20 mouse cellular contexts compared by ENCODE assay signal in the genomic region with DNA sequence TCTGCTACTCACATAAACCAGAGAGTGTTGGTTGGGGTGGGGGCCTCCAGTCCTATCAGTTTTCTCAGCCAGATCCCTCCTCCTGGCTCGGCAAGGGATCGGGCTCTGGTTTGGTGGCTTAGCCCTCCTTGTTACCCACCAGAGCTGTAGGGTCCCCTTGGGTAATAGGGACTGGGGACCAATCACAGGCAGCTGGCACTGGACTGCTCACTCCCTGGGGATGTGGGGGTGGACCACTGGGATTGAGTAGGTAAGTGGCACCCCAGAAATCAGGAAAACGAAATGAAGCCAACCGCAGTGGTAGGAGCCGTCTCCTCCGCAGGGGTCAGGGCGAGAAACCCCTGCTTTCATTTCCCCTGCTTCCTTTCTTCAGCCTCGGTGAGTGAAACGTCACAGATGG. TPM values are rescaled to one million over a fixed set of nuclear protein-coding genes. Genes with fewer than 3 reads are reported as not detected.
DNase-seq lines count a peak whose midpoint lies in the region; ATAC-seq lines count a peak whose summit lies in the region.
"Had no signal": no experiment of that assay in that cellular context is flagged by ENCODE, and none has a peak within 500 bp of the region (broad histone marks: within the 10 kb centered on the region; RNA-seq: fewer than 3 reads in every experiment).

No protein-coding gene starts in this region.

- DNase-seq in forebrain, embryonic 11.5 days (ENCODE audit: low spot score), result no peak
- no peak for DNase-seq in neural tube, embryonic 10.5 days (ENCODE audit: extremely low spot score, low spot score)
- no peak for DNase-seq in embryo, embryonic 11 days
- DNase-seq in heart, postnatal 36 days, result no peak
- DNase-seq: B cell, adult 2 months; cerebellum, adult 9-10 months; kidney, adult 18-20 months; thymus, postnatal 4 days had no signal

- no peak overlapping the region for H3K4me2 ChIP-seq in forebrain, embryonic 13.5 days
- H3K4me2 ChIP-seq in forebrain, embryonic 11.5 days (ENCODE audit: low read depth, low read length, severe bottlenecking), result no peak overlapping the region
- no peak overlapping the region for H3K4me2 ChIP-seq in neural tube, embryonic 13.5 days
- no peak overlapping the region for H3K4me2 ChIP-seq in limb, embryonic 13.5 days (replicated peaks)
- H3K4me2 ChIP-seq: liver, embryonic 12.5 days; neural tube, embryonic 12.5 days had no signal

- H3K9me3 ChIP-seq in forebrain, embryonic 13.5 days (replicated peaks), result no peaks in the 10 kb centered on the region
- no peaks in the 10 kb centered on the region for H3K9me3 ChIP-seq in forebrain, embryonic 11.5 days (ENCODE audit: control insufficient read depth, low read length)
- H3K9me3 ChIP-seq in neural tube, embryonic 13.5 days, result no peaks in the 10 kb centered on the region
- H3K9me3 ChIP-seq in limb, embryonic 13.5 days, result no peaks in the 10 kb centered on the region
- H3K9me3 ChIP-seq: G1E; liver, embryonic 12.5 days; neural tube, embryonic 12.5 days had no signal

- H3K36me3 ChIP-seq in forebrain, embryonic 13.5 days (ENCODE audit: poor library complexity, severe bottlenecking), result peaks cover 73% of the 10 kb centered on the region
- peaks cover 22% of the 10 kb centered on the region for H3K36me3 ChIP-seq in forebrain, embryonic 11.5 days (ENCODE audit: control insufficient read depth, insufficient read depth, low read length)
- H3K36me3 ChIP-seq in neural tube, embryonic 13.5 days, result peaks cover 46% of the 10 kb centered on the region
- H3K36me3 ChIP-seq in limb, embryonic 13.5 days, result peaks cover 49% of the 10 kb centered on the region

- intact Hi-C loops in heart, postnatal 36 days (cut with DNase I), result no loop called here

- no peaks in the 10 kb centered on the region for H3K27me3 ChIP-seq in forebrain, embryonic 13.5 days
- no peaks in the 10 kb centered on the region for H3K27me3 ChIP-seq in forebrain, embryonic 11.5 days (ENCODE audit: control insufficient read depth, insufficient read depth, low read length)
- no peaks in the 10 kb centered on the region for H3K27me3 ChIP-seq in neural tube, embryonic 13.5 days
- no peaks in the 10 kb centered on the region for H3K27me3 ChIP-seq in limb, embryonic 13.5 days
- H3K27me3 ChIP-seq: liver, embryonic 12.5 days; neural tube, embryonic 12.5 days had no signal

- no peak overlapping the region for H3K9ac ChIP-seq in forebrain, embryonic 13.5 days
- no peak overlapping the region for H3K9ac ChIP-seq in forebrain, embryonic 11.5 days (ENCODE audit: low read length)
- no peak overlapping the region for H3K9ac ChIP-seq in neural tube, embryonic 13.5 days
- no peak overlapping the region for H3K9ac ChIP-seq in limb, embryonic 13.5 days
- H3K9ac ChIP-seq: liver, embryonic 12.5 days; neural tube, embryonic 12.5 days had no signal

- H3K4me3 ChIP-seq in forebrain, embryonic 13.5 days, result no peak overlapping the region
- no peak overlapping the region for H3K4me3 ChIP-seq in forebrain, embryonic 11.5 days (ENCODE audit: low read depth, low read length)
- H3K4me3 ChIP-seq in neural tube, embryonic 13.5 days, result no peak overlapping the region
- no peak overlapping the region for H3K4me3 ChIP-seq in limb, embryonic 13.5 days
- H3K4me3 ChIP-seq: liver, embryonic 12.5 days; neural tube, embryonic 12.5 days had no signal

- ATAC-seq in forebrain, embryonic 13.5 days, result no peak
- ATAC-seq in forebrain, embryonic 11.5 days (replicated peaks; ENCODE audit: low FRiP score), result no peak
- ATAC-seq in neural tube, embryonic 13.5 days (ENCODE audit: low read depth), result no peak
- ATAC-seq in limb, embryonic 13.5 days (ENCODE audit: low FRiP score, low read depth), result no peak
- ATAC-seq: liver, embryonic 12.5 days had no signal

- H3K4me1 ChIP-seq in forebrain, embryonic 13.5 days, result peaks cover 7% of the 10 kb centered on the region; the same call in 1 of the 2 replicates
- H3K4me1 ChIP-seq in forebrain, embryonic 11.5 days (replicated peaks; ENCODE audit: control insufficient read depth, insufficient read depth, low read length), result no peaks in the 10 kb centered on the region
- peaks cover 19% of the 10 kb centered on the region for H3K4me1 ChIP-seq in neural tube, embryonic 13.5 days (replicated peaks)
- H3K4me1 ChIP-seq in limb, embryonic 13.5 days, result peaks cover 16% of the 10 kb centered on the region; the same call in 1 of the 2 replicates

- 74% methylated on average over 9 of the region's 9 CpGs for WGBS in forebrain, embryonic 13.5 days
- WGBS in forebrain, embryonic 11.5 days, result 74% methylated on average over 9 of the region's 9 CpGs
- 68% methylated on average over 9 of the region's 9 CpGs for WGBS in neural tube, embryonic 13.5 days
- whole genome bisulfite sequencing in limb, embryonic 13.5 days, result 75% methylated on average over 9 of the region's 9 CpGs

- H3K27ac ChIP-seq in forebrain, embryonic 13.5 days, result 0 out of 2 replicates have a peak overlapping the region, but pooled peaks have one; percentile 35
- no peak overlapping the region for H3K27ac ChIP-seq in forebrain, embryonic 11.5 days (ENCODE audit: low read depth, low read length)
- H3K27ac ChIP-seq in neural tube, embryonic 13.5 days (replicated peaks), result peak overlapping the region; percentile 7; the same call in 1 of the 2 replicates
- H3K27ac ChIP-seq in limb, embryonic 13.5 days, result peak overlapping the region; percentile 28; the same call in 1 of the 2 replicates
- H3K27ac ChIP-seq: liver, embryonic 12.5 days; neural tube, embryonic 12.5 days had no signal

RNA-seq across cellular contexts. Expression of gene Lfng, which starts 14.0 kb away (rescaled TPM):
- polyA plus RNA-seq in forebrain, embryonic 13.5 days (2015; fragmentation: Nextera tagmentation; extraction: Ambion mirVana), result 28.8 and 31.8 TPM in 2 replicates
- polyA plus RNA-seq in forebrain, embryonic 11.5 days (2014; fragmentation: Nextera tagmentation; extraction: Ambion mirVana), result 41.8 and 45.4 TPM in 2 replicates
- polyA plus RNA-seq in neural tube, embryonic 13.5 days (2015; fragmentation: Nextera tagmentation; extraction: Ambion mirVana), result 17.6 and 20.6 TPM in 2 replicates
- 13.4 and 13.5 TPM in 2 replicates for polyA plus RNA-seq in limb, embryonic 13.5 days (2015; fragmentation: Nextera tagmentation; extraction: Ambion mirVana)
- total RNA-seq in heart, postnatal 36 days (2021), result 1 to 10 TPM; 7.2 to 9.1 TPM

RNA-seq across cellular contexts. Expression of gene Ttyh3, which starts 27.7 kb away (rescaled TPM):
- polyA plus RNA-seq in forebrain, embryonic 13.5 days (2015; fragmentation: Nextera tagmentation; extraction: Ambion mirVana), result 59.3 and 63.4 TPM in 2 replicates
- 83.3 and 91.5 TPM in 2 replicates for polyA plus RNA-seq in forebrain, embryonic 11.5 days (2014; fragmentation: Nextera tagmentation; extraction: Ambion mirVana)
- polyA plus RNA-seq in neural tube, embryonic 13.5 days (2015; fragmentation: Nextera tagmentation; extraction: Ambion mirVana), result 68.5 and 72.3 TPM in 2 replicates
- 39.0 and 42.1 TPM in 2 replicates for polyA plus RNA-seq in limb, embryonic 13.5 days (2015; fragmentation: Nextera tagmentation; extraction: Ambion mirVana)
- total RNA-seq in heart, postnatal 36 days (2021), result 10 to 100 TPM; 13.4 to 14.7 TPM

RNA-seq across cellular contexts. Expression of gene Grifin, which starts 56.2 kb away (rescaled TPM):
- polyA plus RNA-seq in forebrain, embryonic 13.5 days (2015; fragmentation: Nextera tagmentation; extraction: Ambion mirVana), result 0.49 TPM in 1 of 2 replicates, not detected in the other
- polyA plus RNA-seq in forebrain, embryonic 11.5 days (2014; fragmentation: Nextera tagmentation; extraction: Ambion mirVana), result not detected in 2 replicates
- not detected in 2 replicates for polyA plus RNA-seq in neural tube, embryonic 13.5 days (2015; fragmentation: Nextera tagmentation; extraction: Ambion mirVana)
- polyA plus RNA-seq in limb, embryonic 13.5 days (2015; fragmentation: Nextera tagmentation; extraction: Ambion mirVana), result not detected in 2 replicates
- not detected for total RNA-seq in heart, postnatal 36 days (2021)
- total RNA-seq: adrenal gland, postnatal 10 days; G1E; megakaryocyte-erythroid progenitor cell, adult 5-6 weeks had no signal
- polyA plus RNA-seq: G1E; gonadal fat pad, adult 2 months; heart, postnatal 0 days; large intestine, adult 2 months; lung, embryonic 16.5 days; neural tube, embryonic 12.5 days had no signal
